Mouse (Mus musculus) liver, embryonic 15.5 days (tissue): Measurements from ENCODE around the gene Abi3bp. TPM values are rescaled to one million over a fixed set of nuclear protein-coding genes. Genes with fewer than 3 reads are reported as not detected.

Experiments
- ATAC-seq: fragments of 200-750 bp; cut with Nextera tagmentation; 2 replicates; pipeline ENCODE4 v1.8.0; 2017; ENCODE audit warnings: moderate number of reproducible peaks, mild to moderate bottlenecking, moderate library complexity; ENCODE audit not compliant: insufficient read depth
- H3K27ac ChIP-seq: fragments of 300-500 bp; sonication (generic); replicated peaks from 2 replicates; pipeline ENCODE4 v1.5.1; 2015; ENCODE audit warnings: mild to moderate bottlenecking, inconsistent platforms
- H3K27me3 ChIP-seq: fragments of 300-500 bp; sonication (generic); 2 replicates; pipeline ENCODE4 v1.6.1; 2015; ENCODE audit warnings: mild to moderate bottlenecking, inconsistent platforms
- H3K36me3 ChIP-seq: fragments of 300-500 bp; sonication (generic); replicated peaks from 2 replicates; pipeline ENCODE4 v1.6.1; 2015; ENCODE audit warnings: moderate library complexity, mild to moderate bottlenecking, inconsistent platforms
- H3K4me1 ChIP-seq: fragments of 300-500 bp; sonication (generic); replicated peaks from 2 replicates; pipeline ENCODE4 v1.6.1; 2015; ENCODE audit warnings: inconsistent platforms
- H3K4me2 ChIP-seq: fragments of 300-500 bp; sonication (generic); 2 replicates; pipeline ENCODE4 v1.6.1; 2015; ENCODE audit warnings: moderate library complexity, mild to moderate bottlenecking, inconsistent platforms
- H3K4me3 ChIP-seq: fragments of 300-500 bp; sonication (generic); replicated peaks from 2 replicates; pipeline ENCODE4 v1.5.1; 2015; ENCODE audit warnings: mild to moderate bottlenecking, inconsistent platforms
- H3K9ac ChIP-seq: fragments of 300-500 bp; sonication (generic); 2 replicates; pipeline ENCODE4 v1.6.1; 2015; ENCODE audit warnings: moderate library complexity, mild to moderate bottlenecking, inconsistent platforms
- H3K9me3 ChIP-seq: fragments of 300-500 bp; sonication (generic); replicated peaks from 2 replicates; pipeline ENCODE4 v1.6.1; 2016; ENCODE audit warnings: inconsistent platforms
- WGBS: fragments of 180-500 bp; shearing (Covaris S2); methylation state at CpG from one replicate; pipeline ENCODE4 v1.1.7; 2015; ENCODE audit warnings: mixed read lengths; ENCODE audit not compliant: insufficient replicate concordance; 5-methylcytosine and 5-hydroxymethylcytosine counted together
- polyA plus RNA-seq: library from polyadenylated mRNA; unstranded; fragments of >200 nt; fragmentation: Nextera tagmentation; extraction: Ambion mirVana; gene quantifications from 2 replicates; pipeline ENCODE4 v1.2.1, GENCODE M21; 2015

Abi3bp gene
- polyA plus RNA-seq, 1 experiment from 2014 or later, result 0.45 TPM

DNA sequence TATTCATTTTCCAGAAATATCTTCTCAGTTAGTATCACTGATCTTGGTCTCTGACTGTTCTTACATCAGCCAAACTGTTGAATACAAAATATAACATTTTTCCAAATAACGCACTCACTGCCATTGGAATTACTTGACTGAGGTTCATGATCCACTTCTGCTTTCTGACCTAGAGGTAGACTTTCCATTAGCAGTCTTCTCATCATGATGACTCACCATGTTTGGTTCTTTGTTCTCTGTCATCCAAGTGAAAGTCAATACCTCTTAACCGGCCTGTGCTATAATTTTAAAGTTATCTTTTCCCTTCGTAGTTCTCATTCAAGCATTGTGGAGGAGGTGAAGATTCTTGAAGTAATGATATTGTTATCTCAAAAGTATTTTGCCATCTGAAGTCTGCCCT lies 160.9 kb downstream of the Abi3bp start:
- 72% methylated on average over 3 of the region's 3 CpGs for WGBS
- no peaks in the 10 kb centered on the region for H3K4me1 ChIP-seq
- H3K9ac ChIP-seq, result no peak overlapping the region
- H3K27me3 ChIP-seq, result no peaks in the 10 kb centered on the region
- H3K9me3 ChIP-seq, result no peaks in the 10 kb centered on the region
- no peak overlapping the region for H3K27ac ChIP-seq
- no peak overlapping the region for H3K4me3 ChIP-seq
- H3K36me3 ChIP-seq, result no peaks in the 10 kb centered on the region
- no peak overlapping the region for H3K4me2 ChIP-seq
- ATAC-seq, result no peak

DNA sequence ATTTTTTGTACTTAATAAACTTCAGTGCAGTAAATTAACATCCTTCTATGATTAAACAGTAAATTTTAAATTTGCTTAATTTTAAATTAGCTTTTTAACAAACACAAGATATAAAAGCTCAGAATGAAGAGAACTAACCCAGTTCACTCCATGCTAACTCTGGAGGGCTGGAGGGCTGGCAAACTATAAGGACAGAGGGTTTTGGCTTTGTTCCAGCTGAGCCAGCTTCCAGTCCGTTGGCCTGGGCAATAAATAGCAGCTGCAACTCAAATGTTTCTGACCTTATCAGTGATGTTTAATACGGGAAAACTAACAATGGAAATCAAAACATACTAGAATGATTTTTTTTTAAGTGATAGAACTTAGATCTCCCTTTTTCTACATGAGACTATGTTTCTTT lies 167.6 kb downstream of the Abi3bp start:
- no peaks in the 10 kb centered on the region for H3K4me1 ChIP-seq
- H3K27me3 ChIP-seq, result no peaks in the 10 kb centered on the region
- 20% methylated on average over 2 of the region's 2 CpGs for WGBS
- no peak overlapping the region for H3K4me2 ChIP-seq
- no peaks in the 10 kb centered on the region for H3K9me3 ChIP-seq
- H3K36me3 ChIP-seq, result no peaks in the 10 kb centered on the region
- no peak overlapping the region for H3K4me3 ChIP-seq
- no peak overlapping the region for H3K27ac ChIP-seq
- H3K9ac ChIP-seq, result no peak overlapping the region
- no peak for ATAC-seq

DNA sequence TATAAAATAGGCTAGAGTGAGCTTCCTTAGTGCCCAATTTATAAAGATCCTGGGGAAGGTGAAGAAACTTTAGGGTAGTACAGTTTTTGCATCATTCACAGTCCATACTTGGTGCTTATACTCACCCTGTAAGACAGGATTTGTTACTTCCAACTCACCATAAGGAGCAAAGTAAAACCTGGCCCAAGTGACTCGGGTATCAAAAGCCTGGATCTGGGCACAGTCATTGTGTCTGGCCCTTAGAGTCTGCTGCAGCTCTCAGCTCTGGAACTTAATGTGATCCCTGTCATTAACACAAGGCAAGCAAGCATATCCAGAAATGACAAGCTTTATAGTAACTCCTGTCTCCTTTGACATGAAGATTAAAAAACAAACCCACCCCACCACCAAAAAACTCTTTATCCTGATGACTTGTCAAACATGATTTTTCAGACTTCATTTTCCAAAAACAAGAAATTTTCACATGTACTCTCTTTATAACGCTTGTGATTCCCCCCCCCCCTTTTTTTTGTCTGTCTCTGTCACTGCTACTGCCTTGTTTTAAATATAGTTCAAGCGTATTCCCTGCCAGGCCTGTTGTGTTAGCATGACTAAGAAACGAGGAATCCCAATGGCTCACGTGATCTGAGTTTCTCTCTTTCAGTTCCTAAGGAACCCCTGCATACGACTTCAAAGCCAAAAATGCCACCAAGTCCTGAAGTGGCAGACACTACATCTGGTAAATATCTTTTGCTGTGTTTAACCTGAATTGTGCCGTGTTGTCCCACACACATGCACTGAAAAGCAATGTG lies 168.9 kb downstream of the Abi3bp start:
- H3K9me3 ChIP-seq, result no peaks in the 10 kb centered on the region
- WGBS, result 58% methylated on average over 7 of the region's 7 CpGs
- ATAC-seq, result no peak
- H3K4me1 ChIP-seq, result no peaks in the 10 kb centered on the region
- no peak overlapping the region for H3K27ac ChIP-seq
- H3K9ac ChIP-seq, result no peak overlapping the region
- H3K4me3 ChIP-seq, result no peak overlapping the region
- no peaks in the 10 kb centered on the region for H3K27me3 ChIP-seq
- no peak overlapping the region for H3K4me2 ChIP-seq
- H3K36me3 ChIP-seq, result no peaks in the 10 kb centered on the region

DNA sequence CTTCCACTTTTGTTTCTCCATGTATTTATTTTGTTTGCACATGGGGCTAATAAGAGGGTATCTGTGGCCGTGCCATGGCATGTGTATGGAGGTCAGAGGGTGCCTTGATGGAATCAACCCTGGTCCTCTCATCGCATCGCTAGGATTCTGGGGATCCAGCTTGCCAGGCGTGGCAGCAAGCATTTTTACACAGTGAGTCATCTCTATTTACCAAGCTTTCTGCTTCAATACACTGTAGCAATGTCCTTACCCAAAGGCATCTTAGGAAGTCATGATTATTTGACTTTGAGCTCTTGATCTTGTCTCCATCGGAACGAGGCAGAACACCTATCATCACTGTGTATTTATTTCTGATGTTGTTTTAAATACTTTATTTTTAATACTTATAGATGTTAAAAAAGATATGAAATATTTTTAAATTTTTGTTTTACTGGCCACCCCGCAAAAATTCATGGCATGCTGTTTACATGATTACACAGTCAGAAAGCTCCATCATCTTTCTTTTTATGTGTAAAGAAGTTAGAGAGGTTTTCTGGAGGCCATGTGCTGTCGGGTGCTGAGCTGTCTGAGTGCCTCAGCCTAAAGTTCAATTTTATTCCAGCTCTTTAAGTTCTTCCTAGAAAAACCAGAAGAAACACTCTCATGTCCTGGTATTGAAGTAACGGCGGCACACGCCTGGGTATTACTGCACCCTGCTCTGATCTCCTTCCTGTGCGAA lies 177.7 kb downstream of the Abi3bp start:
- no peak for ATAC-seq
- Histone ChIP-seq H3K9ac (no peak overlapping the region), H3K27me3 (no peaks in the 10 kb centered on the region), H3K27ac (no peak overlapping the region), H3K4me2 (no peak overlapping the region), H3K9me3 (no peaks in the 10 kb centered on the region), H3K4me3 (no peak overlapping the region), H3K4me1 (no peaks in the 10 kb centered on the region), H3K36me3 (no peaks in the 10 kb centered on the region)
- 71% methylated on average over 12 of the region's 12 CpGs for WGBS

DNA sequence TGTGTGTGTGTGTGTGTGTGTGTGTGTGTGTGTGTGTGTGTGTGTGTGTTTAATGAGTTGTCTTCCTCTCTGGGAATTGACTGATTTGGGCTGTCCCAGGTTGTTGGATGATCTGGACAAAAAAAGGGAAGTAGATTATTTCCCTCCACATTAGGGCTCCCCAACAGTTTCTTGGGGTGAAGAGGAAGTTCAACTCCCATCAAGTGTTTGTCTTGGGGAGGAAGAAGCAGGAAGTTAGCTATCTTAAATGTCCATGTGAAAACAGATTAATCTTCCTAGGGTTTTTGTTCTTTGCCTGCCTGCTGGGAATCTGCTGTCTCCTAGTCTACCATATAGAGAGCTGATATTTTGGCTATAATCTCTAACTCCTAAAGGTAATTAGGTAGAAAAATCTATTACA lies 181.2 kb downstream of the Abi3bp start:
- ATAC-seq, result no peak
- H3K9ac ChIP-seq, result no peak overlapping the region
- H3K4me2 ChIP-seq, result no peak overlapping the region
- no peak overlapping the region for H3K4me3 ChIP-seq
- H3K9me3 ChIP-seq, result no peaks in the 10 kb centered on the region
- H3K4me1 ChIP-seq, result no peaks in the 10 kb centered on the region
- no peak overlapping the region for H3K27ac ChIP-seq
- no peaks in the 10 kb centered on the region for H3K27me3 ChIP-seq
- H3K36me3 ChIP-seq, result no peaks in the 10 kb centered on the region

DNA sequence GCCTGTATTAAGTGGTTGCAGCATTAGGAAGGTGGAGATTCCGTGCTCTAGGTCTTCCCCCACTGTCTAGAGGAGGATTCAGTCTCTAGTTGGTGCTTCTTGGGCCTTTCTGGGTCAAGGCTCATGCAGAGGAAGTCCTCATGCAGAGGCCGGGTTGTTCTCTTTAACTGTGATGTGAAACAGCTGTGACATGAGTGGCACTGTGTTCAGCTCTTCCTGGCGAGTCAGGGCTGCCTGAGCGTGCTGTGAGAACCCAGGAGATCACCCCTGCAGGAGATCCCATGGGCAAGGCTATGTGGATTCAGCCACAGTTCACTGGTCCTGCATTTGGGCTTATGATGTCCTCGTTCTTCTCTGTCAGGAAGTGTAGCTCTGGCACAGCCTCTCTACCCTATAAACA lies 191.8 kb downstream of the Abi3bp start:
- no peaks in the 10 kb centered on the region for H3K9me3 ChIP-seq
- H3K4me1 ChIP-seq, result no peaks in the 10 kb centered on the region
- no peaks in the 10 kb centered on the region for H3K36me3 ChIP-seq
- H3K27ac ChIP-seq, result no peak overlapping the region
- no peak for ATAC-seq
- H3K27me3 ChIP-seq, result no peaks in the 10 kb centered on the region
- H3K9ac ChIP-seq, result no peak overlapping the region
- H3K4me2 ChIP-seq, result no peak overlapping the region
- 51% methylated on average over 5 of the region's 5 CpGs for WGBS
- no peak overlapping the region for H3K4me3 ChIP-seq

DNA sequence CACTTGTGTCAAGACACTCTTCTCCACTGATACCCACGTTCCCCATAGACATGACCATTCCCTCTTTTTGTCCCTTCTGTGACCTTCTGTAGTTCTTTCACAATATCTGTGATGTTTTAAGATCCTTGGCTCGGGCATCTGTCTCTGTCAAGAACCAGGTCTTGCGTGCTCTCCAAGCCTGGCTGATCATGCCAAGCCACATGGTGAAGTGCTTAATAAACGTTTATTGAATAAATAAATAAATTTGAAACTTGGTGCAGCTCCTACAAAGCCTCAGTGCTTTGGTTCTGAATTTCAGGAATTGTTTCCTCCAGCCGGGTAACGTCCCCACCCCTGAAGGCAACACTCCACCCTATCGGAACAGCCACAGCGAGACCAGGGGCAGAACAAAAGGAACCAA lies 193.3 kb downstream of the Abi3bp start:
- ATAC-seq, result no peak
- no peak overlapping the region for H3K9ac ChIP-seq
- H3K27me3 ChIP-seq, result no peaks in the 10 kb centered on the region
- no peaks in the 10 kb centered on the region for H3K4me1 ChIP-seq
- no peak overlapping the region for H3K4me2 ChIP-seq
- no peak overlapping the region for H3K27ac ChIP-seq
- H3K36me3 ChIP-seq, result no peaks in the 10 kb centered on the region
- no peaks in the 10 kb centered on the region for H3K9me3 ChIP-seq
- 65% methylated on average over 8 of the region's 8 CpGs for WGBS
- no peak overlapping the region for H3K4me3 ChIP-seq

DNA sequence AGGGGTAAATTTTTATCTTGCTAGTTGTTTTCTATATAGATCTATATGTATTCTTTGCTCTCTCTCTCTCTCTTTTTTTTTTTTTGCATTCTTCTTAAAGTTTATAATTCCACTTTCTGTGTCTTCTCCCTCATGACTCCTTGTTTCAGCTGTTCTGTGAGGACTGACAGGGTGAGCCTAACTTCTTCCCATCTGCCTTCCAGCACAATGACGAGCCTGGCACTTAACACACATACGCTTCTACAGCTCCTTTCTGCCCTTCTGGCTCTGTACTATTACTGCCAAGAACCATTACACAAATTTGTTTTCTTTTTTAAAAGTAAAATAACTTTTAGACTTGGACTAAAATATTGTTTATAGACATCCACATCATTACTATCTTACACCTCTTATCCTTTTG lies 195.7 kb downstream of the Abi3bp start:
- no peak overlapping the region for H3K27ac ChIP-seq
- no peaks in the 10 kb centered on the region for H3K27me3 ChIP-seq
- no peak overlapping the region for H3K4me2 ChIP-seq
- no peaks in the 10 kb centered on the region for H3K4me1 ChIP-seq
- no peak overlapping the region for H3K9ac ChIP-seq
- WGBS, result 79% methylated on average over 2 of the region's 2 CpGs
- no peak for ATAC-seq
- H3K36me3 ChIP-seq, result no peaks in the 10 kb centered on the region
- no peaks in the 10 kb centered on the region for H3K9me3 ChIP-seq
- no peak overlapping the region for H3K4me3 ChIP-seq

DNA sequence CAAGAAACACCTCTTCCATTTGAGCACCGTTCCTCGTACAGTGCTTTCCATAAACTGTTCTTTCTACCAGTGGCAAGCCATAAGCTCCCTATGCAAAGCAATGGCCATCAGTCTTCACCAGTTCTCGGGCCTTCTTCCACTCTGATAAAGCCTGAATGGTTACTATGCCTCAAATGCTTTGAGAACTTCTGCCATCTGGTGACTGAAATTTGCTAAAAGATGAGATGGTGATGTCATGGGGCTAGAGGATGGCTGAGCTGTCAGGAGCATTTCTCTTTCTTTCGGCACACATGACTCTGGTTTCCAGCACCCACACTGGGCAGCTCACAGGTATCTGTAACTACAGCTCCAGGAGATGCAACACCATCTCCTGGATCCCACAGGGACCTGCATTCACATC lies 199.5 kb downstream of the Abi3bp start:
- Histone ChIP-seq H3K4me2 (no peak overlapping the region), H3K36me3 (no peaks in the 10 kb centered on the region), H3K27ac (no peak overlapping the region), H3K4me3 (no peak overlapping the region), H3K27me3 (no peaks in the 10 kb centered on the region), H3K4me1 (no peaks in the 10 kb centered on the region), H3K9ac (no peak overlapping the region), H3K9me3 (no peaks in the 10 kb centered on the region)
- 59% methylated on average over 4 of the region's 4 CpGs for WGBS
- no peak for ATAC-seq

DNA sequence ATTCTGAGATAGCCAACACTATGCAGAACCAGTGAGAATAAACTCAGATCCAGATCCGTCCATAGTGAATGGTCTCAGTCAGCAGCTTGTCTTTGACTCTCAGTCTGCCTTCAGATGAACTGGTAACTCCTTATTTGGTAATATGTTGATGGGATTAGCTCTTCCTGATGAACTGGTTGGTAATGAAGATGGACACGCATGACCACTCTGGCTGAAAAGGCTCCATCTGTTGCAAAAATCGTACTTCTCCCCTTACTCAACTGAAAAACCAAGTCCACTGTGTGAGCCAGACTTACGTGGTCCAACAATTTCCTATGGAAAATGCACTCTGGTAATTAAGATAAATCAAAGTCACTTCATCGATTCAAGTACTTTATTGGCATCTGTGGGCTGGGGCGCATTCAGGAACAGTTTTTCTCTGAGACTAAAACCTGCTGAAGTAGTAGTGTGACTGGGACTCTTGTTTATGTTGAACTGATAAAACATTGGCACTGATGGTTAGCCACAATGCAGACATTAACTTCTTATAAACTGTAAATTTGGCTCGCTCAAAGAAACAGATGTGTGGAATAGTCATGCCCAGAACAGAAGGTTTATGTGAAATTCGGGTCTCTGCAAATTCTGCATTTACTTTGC lies 203.4 kb downstream of the Abi3bp start:
- 72% methylated on average over 8 of the region's 8 CpGs for WGBS
- no peaks in the 10 kb centered on the region for H3K27me3 ChIP-seq
- no peak overlapping the region for H3K9ac ChIP-seq
- H3K36me3 ChIP-seq, result peaks cover 16% of the 10 kb centered on the region
- no peak overlapping the region for H3K27ac ChIP-seq
- no peak overlapping the region for H3K4me2 ChIP-seq
- no peaks in the 10 kb centered on the region for H3K4me1 ChIP-seq
- H3K9me3 ChIP-seq, result no peaks in the 10 kb centered on the region
- ATAC-seq, result no peak
- no peak overlapping the region for H3K4me3 ChIP-seq

DNA sequence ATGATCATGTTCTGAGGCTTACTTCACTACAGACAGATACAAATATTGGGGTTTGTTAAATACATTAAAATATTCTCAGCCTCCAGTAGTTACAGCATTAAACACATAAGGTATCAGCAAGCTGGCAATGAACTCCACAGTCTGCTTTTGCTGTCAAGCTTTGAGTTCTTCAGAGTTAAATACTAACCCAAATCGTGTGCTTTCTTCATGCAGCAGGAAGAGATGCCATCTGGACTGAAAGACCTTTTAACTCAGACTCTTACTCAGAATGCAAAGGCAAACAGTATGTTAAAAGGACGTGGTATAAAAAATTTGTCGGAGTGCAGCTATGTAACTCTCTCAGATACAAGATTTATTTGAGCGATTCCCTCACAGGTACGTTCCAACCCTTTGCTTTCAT lies 209.1 kb downstream of the Abi3bp start:
- Histone ChIP-seq H3K4me1 (no peaks in the 10 kb centered on the region), H3K27me3 (no peaks in the 10 kb centered on the region), H3K4me3 (no peak overlapping the region), H3K9me3 (no peaks in the 10 kb centered on the region), H3K9ac (no peak overlapping the region), H3K36me3 (peaks cover 47% of the 10 kb centered on the region), H3K4me2 (no peak overlapping the region), H3K27ac (no peak overlapping the region)
- no peak for ATAC-seq
- WGBS, result 84% methylated on average over 5 of the region's 5 CpGs
